In the genomic region with DNA sequence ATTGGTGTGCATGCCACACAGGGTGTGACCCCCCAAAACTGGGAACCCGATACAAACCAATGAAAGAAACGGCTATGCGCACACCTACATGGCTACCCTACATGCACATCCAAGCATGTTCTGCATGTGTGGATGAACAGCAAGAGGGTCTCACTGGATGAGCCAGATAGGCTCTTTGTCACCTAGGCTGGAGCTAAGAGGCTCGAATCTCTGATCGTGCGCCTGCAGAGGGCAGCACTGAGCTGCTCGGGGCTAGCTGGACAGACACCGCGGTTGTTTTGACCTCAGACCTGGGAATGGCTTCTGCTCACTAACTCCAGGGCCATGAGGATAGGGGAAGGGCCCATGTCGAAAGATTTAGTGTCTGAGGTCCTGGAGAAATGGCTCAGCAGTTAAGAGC, we compare ENCODE assay signal across 10 mouse cellular contexts. TPM values are rescaled to one million over a fixed set of nuclear protein-coding genes. Genes with fewer than 3 reads are reported as not detected.
A peak's percentile ranks its signal among the peaks of the same experiment; 100 is the strongest.
DNase-seq lines count a peak whose midpoint lies in the region; ATAC-seq and TF ChIP-seq lines count a peak whose summit lies in the region.
"Had no signal": no experiment of that assay in that cellular context is flagged by ENCODE, and none has a peak within 500 bp of the region (broad histone marks: within the 10 kb centered on the region; RNA-seq: fewer than 3 reads in every experiment).

No protein-coding gene starts in this region.

- DNase-seq in 3T3-L1 (ENCODE audit: low read depth, low spot score) (peak; percentile 87), R1 (ENCODE audit: low read depth, low spot score) (peak; percentile 85)
- DNase-seq in gastrocnemius, postnatal 4 days (ENCODE audit: low spot score in 2 of 2): peak; percentile 69 to 82
- DNase-seq in kidney, postnatal 0 days (ENCODE audit: low spot score): peak; percentile 72
- DNase-seq in lung, adult 18-20 months: peak; percentile 75 to 85
- peak; percentile 36 for DNase-seq in ovary, adult 18-20 months (ENCODE audit: low spot score)
- peak; percentile 63 for DNase-seq in thymus, adult 2 months

- no peak overlapping the region for H3K4me2 ChIP-seq in kidney, postnatal 0 days (ENCODE audit: low read length)
- H3K4me2 ChIP-seq: stomach, embryonic 15.5 days had no signal

- TF ChIP-seq CTCF in kidney, postnatal 0 days (IDR thresholded peaks at IDR 0.05; ENCODE audit: low read depth): peak; percentile 84
- TF ChIP-seq CTCF in thymus, adult 2 months (IDR thresholded peaks at IDR 0.05; ENCODE audit: borderline replicate concordance, control insufficient read depth, extremely low read depth, insufficient read depth, low read length, poor library complexity): peak; percentile 91

- no peak overlapping the region for H3K27ac ChIP-seq in kidney, postnatal 0 days
- no peak overlapping the region for H3K27ac ChIP-seq in thymus, adult 2 months (ENCODE audit: control insufficient read depth, insufficient read depth, low read length)
- H3K27ac ChIP-seq: stomach, embryonic 15.5 days had no signal

- 21% methylated on average over 10 of the region's 10 CpGs for WGBS in kidney, postnatal 0 days
- WGBS in thymus, adult 2 months: 26% methylated on average over 10 of the region's 10 CpGs

- H3K27me3 ChIP-seq in kidney, postnatal 0 days (ENCODE audit: insufficient read depth, low read length): no peaks in the 10 kb centered on the region
- no peaks in the 10 kb centered on the region for H3K27me3 ChIP-seq in thymus, adult 2 months (ENCODE audit: control insufficient read depth, insufficient read depth, low read length)
- H3K27me3 ChIP-seq: stomach, embryonic 15.5 days had no signal

- H3K36me3 ChIP-seq in kidney, postnatal 0 days (ENCODE audit: insufficient read depth, low read length): no peaks in the 10 kb centered on the region
- H3K36me3 ChIP-seq in thymus, adult 2 months (ENCODE audit: control insufficient read depth, insufficient read depth, low read length): no peaks in the 10 kb centered on the region
- H3K36me3 ChIP-seq: stomach, embryonic 15.5 days had no signal

- H3K4me1 ChIP-seq in kidney, postnatal 0 days (replicated peaks; ENCODE audit: insufficient read depth, low read length): no peaks in the 10 kb centered on the region
- H3K4me1 ChIP-seq in thymus, adult 2 months (replicated peaks; ENCODE audit: control insufficient read depth, insufficient read depth, low read length): no peaks in the 10 kb centered on the region

- no peak overlapping the region for H3K4me3 ChIP-seq in kidney, postnatal 0 days (replicated peaks; ENCODE audit: low read depth, low read length)
- no peak overlapping the region for H3K4me3 ChIP-seq in thymus, adult 2 months (ENCODE audit: control insufficient read depth, insufficient read depth, low read length)
- H3K4me3 ChIP-seq: erythroblast, embryonic 14.5 days; stomach, embryonic 15.5 days had no signal

- H3K9ac ChIP-seq in kidney, postnatal 0 days (ENCODE audit: low read depth, low read length): no peak overlapping the region
- H3K9ac ChIP-seq: stomach, embryonic 15.5 days had no signal

- H3K9me3 ChIP-seq in kidney, postnatal 0 days (replicated peaks; ENCODE audit: low read length): no peaks in the 10 kb centered on the region
- H3K9me3 ChIP-seq: stomach, embryonic 15.5 days had no signal

- TF ChIP-seq POLR2A in thymus, adult 2 months (IDR thresholded peaks at IDR 0.05; ENCODE audit: control insufficient read depth, extremely low read depth, insufficient read depth, low read length, poor library complexity): no peak

- ATAC-seq in common myeloid progenitor, adult 5-6 weeks (replicated peaks; ENCODE audit: low read depth, poor library complexity, severe bottlenecking): peak; percentile 88
- 0 out of 2 replicates have a peak, but pooled peaks have one; percentile 55 for ATAC-seq in kidney, postnatal 0 days (replicated peaks; ENCODE audit: low FRiP score, low read depth)

RNA-seq across cellular contexts. Expression of a gene that starts 12.9 kb away (rescaled TPM):
- total RNA-seq in common myeloid progenitor, adult 5-6 weeks (2017): not detected in 2 replicates
- not detected for total RNA-seq in gastrocnemius, postnatal 4 days (2021)
- not detected in 2 replicates for polyA plus RNA-seq in kidney, postnatal 0 days (2015; fragmentation: Nextera tagmentation; extraction: Ambion mirVana)
- polyA plus RNA-seq in thymus, adult 2 months (2012; rRNA removed): 0.31 and 0.97 TPM in 2 replicates
- polyA plus RNA-seq: stomach, embryonic 15.5 days had no signal

RNA-seq across cellular contexts. Expression of a gene that starts 21.7 kb away (rescaled TPM):
- total RNA-seq in common myeloid progenitor, adult 5-6 weeks (2017): not detected in 2 replicates
- total RNA-seq in gastrocnemius, postnatal 4 days (2021): under 1 TPM; 0.29 to 0.44 TPM
- 0.12 and 0.17 TPM in 2 replicates for polyA plus RNA-seq in kidney, postnatal 0 days (2015; fragmentation: Nextera tagmentation; extraction: Ambion mirVana)
- 238 and 276 TPM in 2 replicates for polyA plus RNA-seq in thymus, adult 2 months (2012; rRNA removed)

RNA-seq across cellular contexts. Expression of a gene that starts 33.8 kb away (rescaled TPM):
- total RNA-seq in common myeloid progenitor, adult 5-6 weeks (2017): not detected in 2 replicates
- total RNA-seq in gastrocnemius, postnatal 4 days (2021): under 1 TPM in 1 of 2 experiments, not detected in 1; 0.29 TPM
- not detected in 2 replicates for polyA plus RNA-seq in kidney, postnatal 0 days (2015; fragmentation: Nextera tagmentation; extraction: Ambion mirVana)
- 4.1 and 4.8 TPM in 2 replicates for polyA plus RNA-seq in thymus, adult 2 months (2012; rRNA removed)
- polyA plus RNA-seq: erythroblast, embryonic 14.5 days had no signal

RNA-seq across cellular contexts. Expression of a gene that starts 37.1 kb away (rescaled TPM):
- total RNA-seq in common myeloid progenitor, adult 5-6 weeks (2017): 220 and 411 TPM in 2 replicates
- total RNA-seq in gastrocnemius, postnatal 4 days (2021): 100 to 1,000 TPM; 842 to 874 TPM
- polyA plus RNA-seq in kidney, postnatal 0 days (2015; fragmentation: Nextera tagmentation; extraction: Ambion mirVana): 1,736 and 1,746 TPM in 2 replicates
- 117 and 131 TPM in 2 replicates for polyA plus RNA-seq in thymus, adult 2 months (2012; rRNA removed)

RNA-seq across cellular contexts. Expression of a gene that starts 51.7 kb away (rescaled TPM):
- not detected in 2 replicates for total RNA-seq in common myeloid progenitor, adult 5-6 weeks (2017)
- not detected for total RNA-seq in gastrocnemius, postnatal 4 days (2021)
- polyA plus RNA-seq in kidney, postnatal 0 days (2015; fragmentation: Nextera tagmentation; extraction: Ambion mirVana): not detected in 2 replicates
- 2.0 and 2.4 TPM in 2 replicates for polyA plus RNA-seq in thymus, adult 2 months (2012; rRNA removed)

Comparison
In these comparisons a context has a peak if more than half of its experiments do, and no peak if none do; other contexts are left out.
1. DNase-seq: peak in every context shown above with its lines; median percentile 87 in 3T3-L1; 85 in R1; 80 in lung, adult 18-20 months; 76 in gastrocnemius, postnatal 4 days; 72 in kidney, postnatal 0 days; 63 in thymus, adult 2 months; 36 in ovary, adult 18-20 months.